Mouse (Mus musculus) kidney, adult 2 months (tissue): Measurements from ENCODE around the gene Ighmbp2. TPM values are rescaled to one million over a fixed set of nuclear protein-coding genes. Genes with fewer than 3 reads are reported as not detected.

Experiments
- DNase-seq: peaks from one replicate; pipeline ENCODE4 v3.0.0; 2021
- H3K27ac ChIP-seq: fragments of 200-500 bp; 2 replicates; pipeline ENCODE4 v1.5.1; 2012; ENCODE audit warnings: low read depth, low read length, control low read depth, inconsistent platforms; ENCODE audit not compliant: insufficient read depth
- H3K27me3 ChIP-seq: fragments of 200-500 bp; replicated peaks from 2 replicates; pipeline ENCODE4 v1.6.1; 2012; ENCODE audit warnings: mild to moderate bottlenecking, moderate library complexity, low read length, inconsistent platforms; ENCODE audit not compliant: control insufficient read depth, insufficient read depth
- H3K36me3 ChIP-seq: fragments of 200-500 bp; 2 replicates; pipeline ENCODE4 v1.6.1; 2012; ENCODE audit warnings: mild to moderate bottlenecking, moderate library complexity, low read length, inconsistent platforms; ENCODE audit not compliant: control insufficient read depth, insufficient read depth
- H3K4me1 ChIP-seq: fragments of 200-500 bp; 2 replicates; pipeline ENCODE4 v1.6.1; 2011; ENCODE audit warnings: low read length; ENCODE audit not compliant: control insufficient read depth, insufficient read depth
- H3K4me3 ChIP-seq: fragments of 200-500 bp; 2 replicates; pipeline ENCODE4 v1.5.1; 2011; ENCODE audit warnings: mild to moderate bottlenecking, low read depth, low read length, control low read depth; ENCODE audit not compliant: insufficient read depth
- CTCF ChIP-seq: fragments of 200-500 bp; conservative IDR thresholded peaks from 2 replicates; pipeline ENCODE4 v1.5.1; 2011; ENCODE audit warnings: low read depth, mild to moderate bottlenecking, control low read depth, low read length, moderate library complexity, mixed read lengths; ENCODE audit not compliant: insufficient read depth, insufficient read length
- POLR2A ChIP-seq: fragments of 200-500 bp; IDR thresholded peaks from one replicate; pipeline ENCODE4 v1.6.1; 2011; ENCODE audit warnings: low read depth, low read length, control low read depth
- WGBS: fragments of 180-500 bp; shearing (Covaris S2); methylation state at CpG from one replicate; pipeline ENCODE4 v1.1.7; 2018; 5-methylcytosine and 5-hydroxymethylcytosine counted together
- polyA plus RNA-seq: library from polyadenylated mRNA; depleted of rRNA; stranded (reverse); fragments of >200 nt; gene quantifications from 2 replicates; pipeline ENCODE4 v1.2.3, GENCODE M21; 2012; rRNA removed

The Ighmbp2 gene
- polyA plus RNA-seq = 3.5 and 4.1 TPM in 2 replicates

DNA sequence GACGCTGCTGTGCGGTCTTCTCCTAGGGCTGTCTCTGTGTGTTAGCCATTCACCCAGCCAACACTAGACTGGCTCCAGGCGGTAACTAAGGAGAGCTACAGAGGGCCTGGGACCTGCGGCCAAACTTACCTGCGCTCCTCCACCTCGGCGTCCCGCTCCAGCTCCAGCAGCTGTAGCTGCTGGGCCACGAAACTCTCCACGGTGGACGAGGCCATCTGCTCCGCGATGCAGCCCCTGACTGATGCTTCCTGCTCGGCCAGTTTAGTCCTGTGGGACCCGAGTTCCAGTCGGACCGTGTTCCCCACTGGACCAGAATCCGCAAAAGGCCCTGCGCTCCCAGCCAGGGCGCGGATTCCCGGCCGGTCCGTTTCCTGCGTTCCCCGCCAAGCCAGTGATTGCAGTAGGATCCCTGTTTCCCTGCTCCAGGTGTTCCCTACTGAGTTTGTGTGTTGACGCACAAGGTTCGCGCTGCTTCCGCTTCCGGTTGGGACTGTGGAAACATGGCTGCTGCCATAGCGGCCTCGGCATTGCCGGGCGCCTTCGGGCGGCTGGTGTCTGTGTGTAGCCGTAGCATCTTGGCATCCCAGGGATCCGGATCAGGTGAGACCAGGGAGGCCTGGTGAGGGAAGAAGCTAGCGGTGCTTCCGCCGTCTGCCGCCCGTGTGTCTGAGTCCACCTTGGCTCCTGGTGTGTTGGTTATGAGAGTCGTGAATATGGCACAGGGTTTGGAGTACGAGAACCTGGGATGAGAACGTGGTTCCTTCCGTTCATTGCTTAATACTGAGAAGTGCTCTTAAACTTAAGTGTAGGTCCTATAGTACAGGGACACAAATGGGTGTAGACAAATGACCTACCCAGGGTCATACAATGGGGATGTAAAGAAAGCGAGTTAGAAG, at the start of gene Ighmbp2, which contains the start of gene Mrpl21:
Ighmbp2 (minus strand) TSS at position 446 of the 896 bp plus-strand sequence.
Mrpl21 (plus strand) TSS at position 330 of the 896 bp plus-strand sequence.
- Histone ChIP-seq H3K4me3 (peak within 1 kb of the TSS; percentile 95), H3K4me1 (peaks cover 6% of the 10 kb centered on the region), H3K27me3 (no peaks in the 10 kb centered on the region), H3K27ac (0 out of 2 replicates have a peak within 1 kb of the TSS, but pooled peaks have one; percentile 1), H3K36me3 (no peaks in the 10 kb centered on the region)
- under 1% methylated on average over 49 of the region's 49 CpGs for WGBS
- peak; percentile 96 for DNase-seq
- TF ChIP-seq POLR2A (peak; percentile 45), CTCF (no peak)

GRCm38 (mm10) chr19:3326479-3327047, 43.7 kb upstream of the Ighmbp2 start:
- WGBS = 35% methylated on average over 12 of the region's 12 CpGs
- DNase-seq = peak; percentile 94
- no peak overlapping the region for H3K4me3 ChIP-seq
- no peak for TF ChIP-seq POLR2A
- TF ChIP-seq CTCF = no peak
- H3K27me3 ChIP-seq = no peaks in the 10 kb centered on the region
- peaks cover 26% of the 10 kb centered on the region for H3K4me1 ChIP-seq
- peak overlapping the region; percentile 97 for H3K27ac ChIP-seq
- no peaks in the 10 kb centered on the region for H3K36me3 ChIP-seq

GRCm38 (mm10) chr19:3325771-3326478, 43.1 kb upstream of the Ighmbp2 start:
- no peaks in the 10 kb centered on the region for H3K36me3 ChIP-seq
- H3K27ac ChIP-seq = peak overlapping the region; percentile 97
- H3K4me3 ChIP-seq = peak overlapping the region; percentile 40
- H3K27me3 ChIP-seq = no peaks in the 10 kb centered on the region
- WGBS = 7% methylated on average over 15 of the region's 15 CpGs
- DNase-seq = no peak
- TF ChIP-seq POLR2A (no peak), CTCF (no peak)
- peaks cover 25% of the 10 kb centered on the region for H3K4me1 ChIP-seq

- no peaks in the 10 kb centered on the region for H3K36me3 ChIP-seq
Measured at GRCm38 (mm10) chr19:3324931-3325711, 42.3 kb upstream of the Ighmbp2 start.

GRCm38 (mm10) chr19:3324271-3324811, 41.5 kb upstream of the Ighmbp2 start:
- Histone ChIP-seq H3K4me3 (peak overlapping the region; percentile 97), H3K36me3 (no peaks in the 10 kb centered on the region), H3K27me3 (no peaks in the 10 kb centered on the region), H3K4me1 (peaks cover 13% of the 10 kb centered on the region), H3K27ac (peak overlapping the region; percentile 100)
- WGBS = under 1% methylated on average over 17 of the region's 17 CpGs
- no peak for DNase-seq
- no peak for TF ChIP-seq POLR2A
- no peak for TF ChIP-seq CTCF

More at GRCm38 (mm10) chr19:3324931-3325711, 42.3 kb upstream of the Ighmbp2 start:
- Histone ChIP-seq H3K4me1 (peaks cover 21% of the 10 kb centered on the region), H3K27me3 (no peaks in the 10 kb centered on the region), H3K27ac (peak overlapping the region; percentile 100), H3K4me3 (peak overlapping the region; percentile 97)
- TF ChIP-seq CTCF (no peak), POLR2A (peak; percentile 73)
- WGBS = under 1% methylated on average over 59 of the region's 59 CpGs
- peak; percentile 98 for DNase-seq

DNA sequence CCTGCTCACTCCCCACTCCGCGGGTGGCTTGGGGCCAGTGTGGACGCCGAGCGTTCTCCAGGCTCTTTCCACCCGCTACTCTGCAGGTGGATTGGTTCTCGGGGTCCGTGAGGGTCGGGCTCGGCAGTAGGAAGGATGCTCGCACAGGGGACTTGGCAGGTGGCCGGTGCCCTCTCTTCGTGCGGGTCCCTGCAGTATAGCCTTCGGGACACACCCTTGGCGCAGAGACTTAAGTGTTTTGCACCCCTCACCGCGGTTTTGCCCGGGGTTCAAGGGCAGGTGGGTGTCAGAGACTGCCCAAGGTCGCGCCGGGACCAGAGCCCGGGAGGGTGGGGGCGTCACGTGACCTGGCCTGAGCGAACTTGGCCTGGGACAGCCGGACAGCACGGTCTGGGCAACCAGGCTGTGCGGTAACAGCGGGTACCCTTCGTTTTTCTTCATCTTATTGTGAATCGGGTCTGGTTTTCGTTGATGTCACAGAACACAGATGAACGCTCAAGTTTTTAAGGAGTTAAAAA, 41.0 kb upstream of the Ighmbp2 start:
- TF ChIP-seq POLR2A (no peak), CTCF (no peak)
- peak overlapping the region; percentile 100 for H3K27ac ChIP-seq

More for the DNA sequence above, 41.0 kb upstream of the Ighmbp2 start:
- Histone ChIP-seq H3K36me3 (no peaks in the 10 kb centered on the region), H3K4me1 (peaks cover 12% of the 10 kb centered on the region), H3K4me3 (peak overlapping the region; percentile 97), H3K27me3 (no peaks in the 10 kb centered on the region)
- DNase-seq = peak; percentile 94
- WGBS = under 1% methylated on average over 34 of the region's 34 CpGs
